Mouse (Mus musculus) heart, embryonic 14.5 days (tissue): ENCODE measurements around the gene Palm2. TPM values are rescaled to one million over a fixed set of nuclear protein-coding genes. Genes with fewer than 3 reads are reported as not detected.

ENCODE experiments used
- ATAC-seq: fragments of 200-750 bp; cut with Nextera tagmentation; 2 replicates; pipeline ENCODE4 v1.8.0; 2017; ENCODE audit warnings: low read depth, moderate TSS enrichment; ENCODE audit not compliant: insufficient number of reproducible peaks, insufficient read depth, low FRiP score
- H3K27ac ChIP-seq, 2 experiments: fragments of 200-500 bp in 1 of 2; fragments of 300-500 bp in 1 of 2; sonication (generic) in 1 of 2; replicated peaks in 1 of 2; 2 replicates each; pipeline ENCODE4 v1.5.1; 2012 to 2014; ENCODE audit warnings: low read depth in 2 of 2, low read length in 2 of 2, control low read depth in 1 of 2, mild to moderate bottlenecking in 1 of 2, mixed read lengths in 1 of 2; ENCODE audit not compliant: control insufficient read depth in 1 of 2, insufficient read depth in 1 of 2
- H3K27me3 ChIP-seq: fragments of 300-500 bp; sonication (generic); 2 replicates; pipeline ENCODE4 v1.6.1; 2014; ENCODE audit warnings: mild to moderate bottlenecking, low read length, control low read depth; ENCODE audit not compliant: control insufficient read depth, insufficient read depth
- H3K36me3 ChIP-seq: fragments of 300-500 bp; sonication (generic); 2 replicates; pipeline ENCODE4 v1.6.1; 2014; ENCODE audit warnings: mild to moderate bottlenecking, control low read depth, low read length, mixed read lengths; ENCODE audit not compliant: control insufficient read depth, insufficient read depth
- H3K4me1 ChIP-seq, 2 experiments: fragments of 200-500 bp in 1 of 2; fragments of 300-500 bp in 1 of 2; sonication (generic) in 1 of 2; 2 replicates each; pipeline ENCODE4 v1.6.1; 2012 to 2014; ENCODE audit warnings: low read length in 2 of 2, control low read depth in 1 of 2, mixed read lengths in 1 of 2; ENCODE audit not compliant: control insufficient read depth in 2 of 2, insufficient read depth in 2 of 2
- H3K4me2 ChIP-seq: fragments of 300-500 bp; sonication (generic); 2 replicates; pipeline ENCODE4 v1.6.1; 2014; ENCODE audit warnings: mild to moderate bottlenecking, low read length
- H3K4me3 ChIP-seq, 2 experiments: fragments of 200-500 bp in 1 of 2; fragments of 300-500 bp in 1 of 2; sonication (generic) in 1 of 2; 2 replicates each; pipeline ENCODE4 v1.5.1; 2012 to 2014; ENCODE audit warnings: low read length in 2 of 2, mild to moderate bottlenecking in 2 of 2, control low read depth in 1 of 2, low read depth in 1 of 2, moderate library complexity in 1 of 2; ENCODE audit not compliant: control insufficient read depth in 1 of 2, insufficient read depth in 1 of 2
- H3K9ac ChIP-seq: fragments of 300-500 bp; sonication (generic); 2 replicates; pipeline ENCODE4 v1.6.1; 2014; ENCODE audit warnings: mild to moderate bottlenecking, low read length
- H3K9me3 ChIP-seq: fragments of 300-500 bp; sonication (generic); 2 replicates; pipeline ENCODE4 v1.6.1; 2016; ENCODE audit warnings: low read length, control low read depth; ENCODE audit not compliant: control insufficient read depth
- WGBS: fragments of 180-500 bp; shearing (Covaris S2); extraction: QIAGEN DNeasy Blood & Tissue Kit; methylation state at CpG from one replicate; pipeline ENCODE4 v1.1.7; 2014; 5-methylcytosine and 5-hydroxymethylcytosine counted together
- polyA plus RNA-seq: library from polyadenylated mRNA; unstranded; fragments of >200 nt; fragmentation: Nextera tagmentation; extraction: Ambion mirVana; gene quantifications from 2 replicates; pipeline ENCODE4 v1.2.1, GENCODE M21; 2014

The Palm2 gene
- polyA plus RNA-seq, 1 experiment from 2014 or later: 21.0 TPM

- H3K9ac ChIP-seq: no peak overlapping the region
- no peak overlapping the region for H3K27ac ChIP-seq
- peaks cover 72% of the 10 kb centered on the region for H3K36me3 ChIP-seq
- no peak overlapping the region for H3K4me2 ChIP-seq
- ATAC-seq: no peak
- WGBS: 58% methylated on average over 1 of the region's 1 CpGs
- H3K4me1 ChIP-seq: no peaks in the 10 kb centered on the region; a peak in 1 of 4 replicates
- no peaks in the 10 kb centered on the region for H3K27me3 ChIP-seq
- no peak overlapping the region for H3K4me3 ChIP-seq
- no peaks in the 10 kb centered on the region for H3K9me3 ChIP-seq
These were observed 256.8 kb downstream of the Palm2 start for GRCm38 (mm10) chr4:57690805-57691204.

DNA sequence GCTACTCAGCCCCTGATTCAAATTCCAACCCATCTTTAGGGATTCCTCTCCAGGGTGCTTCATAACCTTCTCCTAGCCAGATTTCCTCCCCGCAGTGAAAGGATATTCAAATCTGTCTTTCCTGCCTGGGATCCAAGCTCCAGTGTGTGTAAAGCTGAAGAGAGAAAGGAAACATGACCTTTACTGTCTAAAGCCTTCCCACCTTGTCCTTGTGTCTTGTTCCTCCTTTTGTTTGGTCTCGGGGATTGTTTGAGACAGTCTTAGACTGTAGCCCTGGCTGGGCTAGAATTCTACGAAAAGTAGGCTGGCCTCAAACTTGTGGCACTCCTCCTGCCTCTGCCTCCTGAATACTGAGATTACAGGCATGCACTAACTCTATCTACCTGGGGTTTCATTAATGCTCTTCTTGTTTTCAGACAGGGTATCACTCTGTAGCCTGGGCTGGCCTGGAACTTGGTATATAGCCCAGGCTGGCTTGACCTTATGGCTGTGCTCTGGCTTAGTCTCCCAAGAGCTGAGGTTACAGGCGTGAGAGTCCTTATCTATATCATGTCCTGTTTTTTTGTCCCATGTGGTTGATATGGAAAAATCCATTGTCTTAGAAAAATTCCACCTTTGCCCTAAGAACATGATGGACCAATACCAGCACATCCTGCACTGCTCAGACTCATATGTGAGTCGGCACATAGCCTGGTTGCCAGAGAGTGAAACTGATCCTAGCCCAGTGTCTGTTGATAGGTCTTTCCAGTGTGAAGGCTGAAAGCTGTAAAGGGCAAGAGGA is 260.5 kb downstream of the Palm2 start:
- no peak overlapping the region for H3K4me2 ChIP-seq
- H3K4me3 ChIP-seq: no peak overlapping the region
- H3K9me3 ChIP-seq: no peaks in the 10 kb centered on the region
- 69% methylated on average over 5 of the region's 5 CpGs for WGBS
- no peak overlapping the region for H3K9ac ChIP-seq
- 0 out of 4 replicates have a peak overlapping the region, but pooled peaks of 1 of the 2 experiments have one; percentile 12 for H3K27ac ChIP-seq
- no peaks in the 10 kb centered on the region for H3K27me3 ChIP-seq
- peaks cover 74% of the 10 kb centered on the region for H3K36me3 ChIP-seq
- no peak for ATAC-seq
- H3K4me1 ChIP-seq: no peaks in the 10 kb centered on the region

- no peak overlapping the region for H3K4me3 ChIP-seq
- peaks cover 66% of the 10 kb centered on the region for H3K36me3 ChIP-seq
- no peak for ATAC-seq
- H3K27ac ChIP-seq: no peak overlapping the region
- H3K9me3 ChIP-seq: no peaks in the 10 kb centered on the region
- no peak overlapping the region for H3K9ac ChIP-seq
- no peaks in the 10 kb centered on the region for H3K27me3 ChIP-seq
- H3K4me1 ChIP-seq: no peaks in the 10 kb centered on the region
- 95% methylated on average over 11 of the region's 11 CpGs for whole genome bisulfite sequencing
- no peak overlapping the region for H3K4me2 ChIP-seq
These were observed 262.9 kb downstream of the Palm2 start for GRCm38 (mm10) chr4:57696955-57697354.

DNA sequence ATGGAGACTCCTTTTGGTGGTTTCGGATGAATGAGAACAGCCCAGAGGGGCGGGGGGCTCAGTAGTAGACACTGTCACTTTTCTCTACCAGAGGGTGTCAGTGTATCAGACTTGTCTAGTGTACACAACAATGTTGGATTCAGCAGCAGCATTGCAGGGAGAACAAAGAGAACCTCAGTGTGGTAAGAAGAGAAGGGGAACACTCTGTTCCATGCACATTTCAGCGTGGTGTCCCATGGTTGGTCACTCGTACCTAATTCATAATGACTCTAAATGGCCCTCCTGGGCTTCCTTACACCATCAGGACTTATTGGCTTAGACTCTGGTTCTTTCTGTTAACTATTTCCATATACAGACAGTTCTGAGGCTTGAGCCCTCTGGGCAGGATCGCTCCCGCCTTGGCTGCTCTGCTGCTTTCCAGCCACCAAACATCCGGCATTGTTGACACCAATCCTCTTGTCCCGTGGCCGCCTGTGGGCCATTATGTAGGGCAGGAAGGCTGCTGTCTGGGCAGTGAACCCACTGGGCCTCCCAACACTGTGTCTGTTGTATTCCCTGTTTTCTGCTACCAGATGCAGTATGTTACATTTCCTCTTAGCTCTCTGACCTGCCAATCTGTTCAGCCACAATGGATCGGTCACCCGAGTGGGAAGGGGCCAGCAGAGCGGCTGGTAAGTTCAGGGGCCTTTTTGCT is 264.0 kb downstream of the Palm2 start:
- H3K36me3 ChIP-seq: peaks cover 67% of the 10 kb centered on the region
- ATAC-seq: no peak
- 90% methylated on average over 12 of the region's 12 CpGs for WGBS

DNA sequence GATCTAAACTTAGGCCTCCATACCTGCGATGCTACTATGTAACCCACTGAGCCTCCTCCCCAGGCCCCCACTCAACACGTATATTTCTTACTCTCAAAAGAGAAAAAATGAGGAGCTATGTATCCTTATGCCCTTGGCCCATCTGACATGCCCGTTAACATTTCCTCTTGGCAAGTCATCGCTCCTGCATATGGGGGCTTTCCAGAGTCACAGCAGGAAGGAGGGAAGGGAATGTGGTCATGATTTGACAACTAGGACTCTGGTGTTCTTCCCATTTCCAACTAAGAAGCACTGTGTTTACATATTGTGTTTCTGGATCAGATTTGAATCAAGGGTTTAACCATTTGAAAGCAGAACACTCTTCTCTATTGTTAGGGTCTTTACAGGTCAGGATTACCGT is 267.5 kb downstream of the Palm2 start:
- Histone ChIP-seq H3K36me3 (peaks cover 56% of the 10 kb centered on the region), H3K4me2 (no peak overlapping the region), H3K4me3 (no peak overlapping the region), H3K4me1 (0 out of 4 replicates have a peak, but pooled peaks cover 0 to 7% of the 10 kb centered on the region in 2 experiments), H3K9ac (no peak overlapping the region), H3K9me3 (no peaks in the 10 kb centered on the region), H3K27ac (no peak overlapping the region), H3K27me3 (no peaks in the 10 kb centered on the region)
- 73% methylated on average over 5 of the region's 5 CpGs for WGBS
- no peak for ATAC-seq

More for the DNA sequence above, 264.0 kb downstream of the Palm2 start:
- no peak overlapping the region for H3K27ac ChIP-seq
- no peak overlapping the region for H3K4me3 ChIP-seq
- no peak overlapping the region for H3K4me2 ChIP-seq
- no peaks in the 10 kb centered on the region for H3K9me3 ChIP-seq
- H3K27me3 ChIP-seq: no peaks in the 10 kb centered on the region
- no peak overlapping the region for H3K9ac ChIP-seq
- 0 out of 4 replicates have a peak, but pooled peaks cover 0 to 2% of the 10 kb centered on the region in 2 experiments for H3K4me1 ChIP-seq

DNA sequence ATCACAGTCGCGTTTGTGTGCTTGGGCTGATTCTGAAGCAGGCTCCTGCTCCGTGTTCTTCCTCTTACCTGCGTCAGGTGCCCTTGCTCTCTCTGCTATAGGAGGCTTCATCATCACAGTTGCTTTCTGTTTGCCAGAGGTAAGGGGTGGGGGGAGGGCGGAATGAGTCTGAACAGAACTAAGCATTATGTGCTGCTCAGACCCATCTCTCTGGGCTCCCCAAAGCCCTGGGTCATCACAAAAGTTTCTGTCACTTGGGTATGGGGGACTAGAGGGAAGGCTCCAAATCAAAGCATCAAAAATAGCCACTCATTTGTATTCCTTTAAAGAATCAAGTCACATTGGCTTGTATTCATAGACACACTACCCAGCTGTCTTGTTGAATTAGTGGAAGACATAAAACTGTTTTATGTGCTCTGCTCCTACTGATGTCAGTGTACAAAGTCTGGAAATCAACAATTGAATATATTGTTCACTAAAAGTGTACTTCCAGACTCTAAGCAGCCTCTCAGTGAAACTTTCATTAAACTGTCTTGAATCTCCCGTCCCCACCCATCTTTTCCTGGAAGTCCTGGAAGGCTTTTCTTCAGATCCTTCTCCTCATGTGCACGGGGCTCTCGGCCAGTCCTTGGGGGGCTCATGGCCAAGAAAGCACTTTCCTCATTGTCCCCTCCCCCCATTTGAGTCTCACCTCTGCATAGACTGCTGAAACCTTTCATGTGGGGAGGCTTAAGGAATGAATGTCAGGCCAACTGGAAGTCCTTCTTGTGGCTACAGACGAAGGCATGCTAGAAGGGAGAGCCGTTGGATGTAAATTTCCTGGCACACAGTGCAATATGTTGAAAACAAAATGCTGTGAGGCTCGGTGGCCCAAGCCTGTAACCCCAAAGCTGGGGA is 269.8 kb downstream of the Palm2 start:
- H3K9me3 ChIP-seq: no peaks in the 10 kb centered on the region
- no peak overlapping the region for H3K4me2 ChIP-seq
- no peak overlapping the region for H3K9ac ChIP-seq
- H3K4me3 ChIP-seq: no peak overlapping the region
- 82% methylated on average over 11 of the region's 11 CpGs for WGBS
- H3K36me3 ChIP-seq: peaks cover 48% of the 10 kb centered on the region
- H3K4me1 ChIP-seq: 0 out of 4 replicates have a peak, but pooled peaks cover 0 to 7% of the 10 kb centered on the region in 2 experiments
- H3K27me3 ChIP-seq: no peaks in the 10 kb centered on the region
- no peak overlapping the region for H3K27ac ChIP-seq
- no peak for ATAC-seq

GRCm38 (mm10) chr4:57704575-57704974 is 270.5 kb downstream of the Palm2 start:
- Histone ChIP-seq H3K4me1 (0 out of 4 replicates have a peak, but pooled peaks cover 0 to 7% of the 10 kb centered on the region in 2 experiments), H3K4me3 (no peak overlapping the region), H3K36me3 (peaks cover 49% of the 10 kb centered on the region), H3K9me3 (no peaks in the 10 kb centered on the region), H3K9ac (no peak overlapping the region), H3K27ac (no peak overlapping the region), H3K4me2 (no peak overlapping the region), H3K27me3 (no peaks in the 10 kb centered on the region)
- ATAC-seq: no peak
- WGBS: 93% methylated on average over 7 of the region's 7 CpGs
